Mouse (Mus musculus) ovary, adult 10 weeks (tissue): ENCODE data around the gene H2-Q1. TPM values are rescaled to one million over a fixed set of nuclear protein-coding genes. Genes with fewer than 3 reads are reported as not detected.

Source experiments
- polyA plus RNA-seq: library from polyadenylated mRNA; stranded (reverse); fragments of 350-450 nt; fragmentation: Illumina TruSeq; extraction: RNeasy Lipid Tissue Mini Kit (QIAGEN cat#74804); gene quantifications from one replicate; pipeline ENCODE4 v1.2.3, GENCODE M21; 2014

H2-Q1 gene
- polyA plus RNA-seq = not detected

DNA sequence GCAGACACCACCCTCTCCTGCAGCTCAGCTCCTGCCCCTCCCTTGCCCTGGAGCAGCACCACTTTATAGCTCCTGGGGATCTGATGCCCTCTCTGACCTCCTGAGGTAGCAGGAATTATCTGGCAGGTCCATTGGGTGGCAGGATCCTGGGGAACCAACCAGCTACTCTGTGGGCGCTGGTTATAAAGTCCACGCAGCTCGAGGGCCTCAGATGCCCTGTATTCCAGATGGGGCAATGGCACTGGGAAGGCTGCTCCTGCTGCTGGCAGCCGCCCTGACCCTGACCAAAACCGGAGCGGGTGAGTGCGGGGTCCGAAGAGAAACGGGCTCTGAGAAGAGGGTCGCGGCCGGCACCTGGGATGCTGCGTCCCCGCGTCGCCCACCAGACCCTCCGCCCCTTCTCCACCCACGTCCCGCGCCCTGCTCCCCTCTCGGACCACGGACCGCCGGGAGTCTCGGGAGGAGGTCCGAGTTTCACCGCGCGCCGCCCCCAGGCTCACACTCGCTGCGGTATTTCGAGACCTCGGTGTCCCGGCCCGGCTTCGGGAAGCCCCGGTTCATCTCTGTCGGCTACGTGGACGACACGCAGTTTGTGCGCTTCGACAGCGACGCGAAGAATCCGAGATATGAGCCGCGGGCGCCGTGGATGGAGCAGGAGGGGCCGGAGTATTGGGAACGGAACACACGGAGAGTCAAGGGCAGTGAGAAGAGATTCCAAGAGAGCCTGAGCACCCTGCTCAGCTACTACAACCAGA is at the start of gene H2-Q1:
Gene H2-Q1 (plus strand): TSS at position 79 of the 755 bp plus-strand sequence.

DNA sequence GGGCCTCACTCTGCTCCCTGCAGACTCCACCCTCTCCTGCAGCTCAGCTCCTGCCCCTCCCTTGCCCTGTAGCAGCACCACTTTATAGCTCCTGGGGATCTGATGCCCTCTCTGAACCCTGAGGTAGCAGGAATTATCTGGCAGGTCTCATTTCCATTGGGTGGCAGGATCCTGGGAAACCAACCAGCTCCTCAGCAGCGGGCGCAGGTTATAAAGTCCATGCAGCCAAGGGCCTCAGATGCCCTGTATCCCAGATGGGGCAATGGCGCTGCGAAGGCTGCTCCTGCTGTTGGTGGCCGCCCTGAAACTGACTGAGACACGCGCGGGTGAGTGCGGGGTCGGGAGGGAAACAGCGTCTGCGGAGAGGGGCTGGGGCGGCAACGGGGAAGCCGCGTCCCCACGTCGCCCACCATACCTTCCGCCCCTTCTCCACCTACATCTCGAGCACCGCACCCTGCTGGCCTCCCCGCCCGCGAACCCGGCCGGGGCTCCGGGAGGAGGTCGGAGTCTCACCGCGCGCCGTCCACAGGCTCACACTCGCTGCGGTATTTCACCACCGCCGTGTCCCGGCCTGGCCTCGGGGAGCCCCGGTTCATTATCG is 22.0 kb downstream of the H2-Q1 start, which contains the start of gene H2-Q2:
Gene H2-Q2 (plus strand): TSS at position 172 of the 601 bp plus-strand sequence.

Other genes with a start within 250 kb of the H2-Q1 start
- gene Ly6g6e, start 243.5 kb upstream of the H2-Q1 start, polyA plus RNA-seq = not detected
- gene Ly6g6d, start 242.3 kb upstream of the H2-Q1 start, polyA plus RNA-seq = not detected
- not detected for gene Ly6g6f, start 234.8 kb upstream of the H2-Q1 start, polyA plus RNA-seq
- gene Abhd16a, start 231.1 kb upstream of the H2-Q1 start, polyA plus RNA-seq = 3.5 TPM
- gene Ly6g5c, start 212.1 kb upstream of the H2-Q1 start, polyA plus RNA-seq = not detected
- not detected for gene Ly6g5b, start 205.0 kb upstream of the H2-Q1 start, polyA plus RNA-seq
- 0.91 TPM for gene Gpank1, start 198.9 kb upstream of the H2-Q1 start, polyA plus RNA-seq
- gene Csnk2b, start 198.4 kb upstream of the H2-Q1 start, polyA plus RNA-seq = 117 TPM
- gene D17H6S53E, start 194.0 kb upstream of the H2-Q1 start, polyA plus RNA-seq = 0.83 TPM
- not detected for gene Apom, start 188.4 kb upstream of the H2-Q1 start, polyA plus RNA-seq
- gene Bag6, start 185.2 kb upstream of the H2-Q1 start, polyA plus RNA-seq = 9.7 TPM
- gene Prrc2a, start 155.5 kb upstream of the H2-Q1 start, polyA plus RNA-seq = 10.0 TPM
- 5.8 TPM for gene Aif1, start 144.3 kb upstream of the H2-Q1 start, polyA plus RNA-seq
- not detected for gene Lst1, start 132.0 kb upstream of the H2-Q1 start, polyA plus RNA-seq
- gene Ltb, start 126.0 kb upstream of the H2-Q1 start, polyA plus RNA-seq = not detected
- gene Tnf, start 118.4 kb upstream of the H2-Q1 start, polyA plus RNA-seq = not detected
- gene Lta, start 115.1 kb upstream of the H2-Q1 start, polyA plus RNA-seq = not detected
- not detected for gene Gm16181, start 99.6 kb upstream of the H2-Q1 start, polyA plus RNA-seq
- gene Atp6v1g2, start 86.7 kb upstream of the H2-Q1 start, polyA plus RNA-seq = 5.4 TPM
- gene Nfkbil1, start 84.6 kb upstream of the H2-Q1 start, polyA plus RNA-seq = not detected
- 7.3 TPM for gene Ddx39b, start 78.7 kb upstream of the H2-Q1 start, polyA plus RNA-seq
- 26.9 TPM for gene H2-D1, start 57.7 kb upstream of the H2-Q1 start, polyA plus RNA-seq
- 2.1 TPM for gene H2-Q2, start 21.8 kb downstream of the H2-Q1 start, polyA plus RNA-seq
- 21.8 TPM for gene H2-Q4, start 59.2 kb downstream of the H2-Q1 start, polyA plus RNA-seq
- gene H2-Q6, start 104.4 kb downstream of the H2-Q1 start, polyA plus RNA-seq = 3.0 TPM
- 2.0 TPM for gene H2-Q7, start 118.8 kb downstream of the H2-Q1 start, polyA plus RNA-seq
- gene H2-Q10, start 149.7 kb downstream of the H2-Q1 start, polyA plus RNA-seq = 0.80 TPM
- 0.46 TPM for gene Pou5f1, start 185.6 kb downstream of the H2-Q1 start, polyA plus RNA-seq
- gene Tcf19, start 196.4 kb downstream of the H2-Q1 start, polyA plus RNA-seq = 1.9 TPM
- gene Cchcr1, start 196.7 kb downstream of the H2-Q1 start, polyA plus RNA-seq = 0.23 TPM
- gene Psors1c2, start 212.8 kb downstream of the H2-Q1 start, polyA plus RNA-seq = not detected
- gene Cdsn, start 231.7 kb downstream of the H2-Q1 start, polyA plus RNA-seq = not detected
- gene 2300002M23Rik, start 247.0 kb downstream of the H2-Q1 start, polyA plus RNA-seq = 0.48 TPM